Mouse (Mus musculus) heart, embryonic 11.5 days (tissue): ENCODE measurements around the gene Cited4. TPM values are rescaled to one million over a fixed set of nuclear protein-coding genes. Genes with fewer than 3 reads are reported as not detected.

Experiments
- ATAC-seq: fragments of 200-750 bp; cut with Nextera tagmentation; replicated peaks from 2 replicates; pipeline ENCODE4 v1.8.0; 2017; ENCODE audit warnings: moderate library complexity; ENCODE audit not compliant: insufficient number of reproducible peaks, low FRiP score, low TSS enrichment
- H3K27ac ChIP-seq: fragments of 300-500 bp; sonication (generic); 2 replicates; pipeline ENCODE4 v1.5.1; 2014; ENCODE audit warnings: mild to moderate bottlenecking, low read depth, low read length
- H3K27me3 ChIP-seq: fragments of 300-500 bp; sonication (generic); 2 replicates; pipeline ENCODE4 v1.6.1; 2014; ENCODE audit warnings: mild to moderate bottlenecking, low read length, mixed read lengths; ENCODE audit not compliant: control insufficient read depth, insufficient read depth
- H3K36me3 ChIP-seq: fragments of 300-500 bp; sonication (generic); 2 replicates; pipeline ENCODE4 v1.6.1; 2014; ENCODE audit warnings: mild to moderate bottlenecking, low read length, moderate library complexity, mixed read lengths; ENCODE audit not compliant: control insufficient read depth, insufficient read depth
- H3K4me1 ChIP-seq: fragments of 300-500 bp; sonication (generic); 2 replicates; pipeline ENCODE4 v1.6.1; 2014; ENCODE audit warnings: low read length; ENCODE audit not compliant: control insufficient read depth, insufficient read depth
- H3K4me2 ChIP-seq: fragments of 300-500 bp; sonication (generic); 2 replicates; pipeline ENCODE4 v1.6.1; 2014; ENCODE audit warnings: mild to moderate bottlenecking, moderate library complexity
- H3K4me3 ChIP-seq: fragments of 300-500 bp; sonication (generic); 2 replicates; pipeline ENCODE4 v1.5.1; 2014; ENCODE audit warnings: low read depth, low read length
- H3K9ac ChIP-seq: fragments of 300-500 bp; sonication (generic); 2 replicates; pipeline ENCODE4 v1.6.1; 2014; ENCODE audit warnings: mild to moderate bottlenecking, low read depth, low read length, moderate library complexity
- H3K9me3 ChIP-seq: fragments of 300-500 bp; sonication (generic); replicated peaks from 2 replicates; pipeline ENCODE4 v1.6.1; 2016; ENCODE audit warnings: low read length; ENCODE audit not compliant: control insufficient read depth
- WGBS: fragments of 180-500 bp; shearing (Covaris S2); extraction: QIAGEN DNeasy Blood & Tissue Kit; methylation state at CpG from one replicate; pipeline ENCODE4 v1.1.7; 2014; ENCODE audit not compliant: insufficient replicate concordance; 5-methylcytosine and 5-hydroxymethylcytosine counted together
- polyA plus RNA-seq: library from polyadenylated mRNA; unstranded; fragments of >200 nt; fragmentation: Nextera tagmentation; extraction: Ambion mirVana; gene quantifications from 2 replicates; pipeline ENCODE4 v1.2.1, GENCODE M21; 2014

Gene Cited4
- polyA plus RNA-seq, 1 experiment from 2014 or later, result 44.9 TPM

DNA sequence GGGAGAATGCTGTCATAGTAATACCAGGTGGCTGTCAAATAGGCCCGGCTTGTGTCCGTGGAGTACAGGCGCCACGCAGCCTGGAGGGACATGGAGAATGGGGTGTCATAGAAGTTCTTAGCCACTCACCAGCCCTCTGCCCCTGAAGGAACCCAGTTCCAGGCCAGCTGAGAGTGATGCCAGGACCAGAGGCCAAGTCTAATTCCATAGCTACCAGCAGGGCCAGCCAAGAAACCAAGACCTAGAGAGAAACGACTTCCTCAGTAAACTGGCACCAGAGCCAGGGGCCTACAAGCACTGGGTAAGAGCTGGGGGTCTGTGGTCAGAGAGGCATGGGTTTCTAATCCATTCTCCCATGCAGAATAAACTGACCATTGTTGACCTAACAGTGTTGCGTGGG, 46.6 kb downstream of the Cited4 start:
- no peak for ATAC-seq
- H3K27ac ChIP-seq, result no peak overlapping the region
- H3K36me3 ChIP-seq, result no peaks in the 10 kb centered on the region
- H3K4me2 ChIP-seq, result no peak overlapping the region
- whole genome bisulfite sequencing, result 94% methylated on average over 6 of the region's 6 CpGs
- H3K4me1 ChIP-seq, result peaks cover 10% of the 10 kb centered on the region; the same call in 1 of the 2 replicates
- no peak overlapping the region for H3K9ac ChIP-seq
- peaks cover 48% of the 10 kb centered on the region for H3K27me3 ChIP-seq
- no peak overlapping the region for H3K4me3 ChIP-seq
- H3K9me3 ChIP-seq, result no peaks in the 10 kb centered on the region

DNA sequence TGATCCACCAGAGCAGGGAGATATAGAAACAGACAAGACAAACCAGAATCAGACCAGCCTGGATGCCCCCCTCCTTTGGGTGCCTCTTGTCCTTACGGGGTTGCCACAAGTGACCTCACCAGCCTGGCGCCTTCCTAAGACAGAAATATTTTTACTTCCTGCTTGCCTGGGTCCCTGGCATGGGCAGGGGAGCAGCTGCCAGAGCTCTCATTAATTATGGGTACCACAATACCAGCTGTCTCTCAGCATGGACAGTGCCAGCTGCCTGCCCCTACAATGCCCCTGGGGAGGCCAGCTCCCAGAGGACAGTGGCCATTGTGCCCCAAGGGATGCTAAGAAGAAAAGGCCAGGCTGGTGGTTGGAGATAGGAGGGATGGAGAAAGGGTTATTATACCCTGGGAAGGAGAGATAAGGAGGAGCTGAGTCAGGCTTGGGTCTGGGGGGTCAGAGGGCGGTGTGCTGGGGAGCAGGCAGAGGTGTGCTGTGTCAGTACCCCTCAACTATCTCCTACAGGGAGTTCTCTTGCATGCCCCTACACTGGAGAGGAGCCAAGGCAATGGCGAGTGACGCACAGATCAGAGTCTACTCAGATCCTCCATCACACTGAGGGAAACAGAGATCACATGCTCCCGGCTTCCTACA, 47.6 kb downstream of the Cited4 start:
- H3K4me1 ChIP-seq, result peaks cover 10% of the 10 kb centered on the region; the same call in 1 of the 2 replicates
- 0 out of 2 replicates have a peak, but pooled peaks have one; percentile 41 for ATAC-seq
- no peaks in the 10 kb centered on the region for H3K36me3 ChIP-seq
- no peak overlapping the region for H3K9ac ChIP-seq
- peaks cover 47% of the 10 kb centered on the region for H3K27me3 ChIP-seq
- no peaks in the 10 kb centered on the region for H3K9me3 ChIP-seq
- H3K4me3 ChIP-seq, result no peak overlapping the region
- no peak overlapping the region for H3K27ac ChIP-seq
- 75% methylated on average over 6 of the region's 6 CpGs for WGBS
- no peak overlapping the region for H3K4me2 ChIP-seq

DNA sequence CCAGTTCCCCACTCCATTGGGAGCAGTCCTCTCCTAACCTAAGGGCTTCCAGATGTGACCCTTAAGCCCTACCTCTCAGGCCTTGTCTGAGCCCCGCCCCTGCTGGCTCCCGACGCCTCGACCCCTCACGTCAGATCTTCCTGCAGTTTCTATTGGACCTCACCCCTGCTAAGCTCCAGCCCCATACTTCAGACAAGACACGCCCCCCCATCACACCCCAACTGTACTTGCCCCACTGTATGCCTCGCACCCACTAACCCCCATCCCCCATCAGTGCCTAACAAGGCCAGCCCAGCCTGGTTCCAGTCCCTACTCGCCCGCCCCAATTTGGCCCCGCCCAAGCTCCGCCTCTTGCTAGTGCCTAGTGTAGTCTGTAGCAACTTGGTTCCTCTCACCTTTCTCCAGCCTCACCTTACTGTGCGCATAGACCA, 49.8 kb downstream of the Cited4 start:
- no peak overlapping the region for H3K27ac ChIP-seq
- no peaks in the 10 kb centered on the region for H3K36me3 ChIP-seq
- 0 out of 2 replicates have a peak overlapping the region, but pooled peaks have one; percentile 6 for H3K9ac ChIP-seq
- peak overlapping the region; percentile 44 for H3K4me3 ChIP-seq
- H3K9me3 ChIP-seq, result no peaks in the 10 kb centered on the region
- peaks cover 42% of the 10 kb centered on the region for H3K27me3 ChIP-seq
- peak; percentile 81 for ATAC-seq
- peaks cover 10% of the 10 kb centered on the region; the same call in 1 of the 2 replicates for H3K4me1 ChIP-seq
- 0% methylated on average over 12 of the region's 12 CpGs for WGBS
- H3K4me2 ChIP-seq, result peak overlapping the region; percentile 73

DNA sequence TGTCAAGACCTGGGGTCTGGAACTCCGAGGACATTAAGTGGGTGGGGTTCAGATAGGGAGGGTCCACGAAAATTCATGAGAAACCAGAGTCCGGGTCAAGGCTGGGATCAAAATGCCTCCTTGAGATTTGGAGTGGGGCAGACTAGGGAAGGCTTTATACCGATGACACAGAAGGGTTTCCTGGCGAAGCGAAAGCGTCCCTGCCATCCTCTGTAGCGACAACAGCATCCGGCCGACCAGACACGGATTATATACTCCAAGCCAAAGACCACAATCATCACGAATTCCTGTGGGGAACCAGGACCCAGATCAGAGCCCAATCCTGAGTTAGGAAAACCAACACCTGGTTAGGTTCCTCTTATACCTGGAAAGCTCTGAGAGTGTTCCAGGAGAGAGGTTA, 50.4 kb downstream of the Cited4 start:
- Histone ChIP-seq H3K4me3 (peak overlapping the region; percentile 44), H3K4me2 (peak overlapping the region; percentile 73), H3K27ac (no peak overlapping the region), H3K9ac (0 out of 2 replicates have a peak overlapping the region, but pooled peaks have one; percentile 23), H3K4me1 (peaks cover 10% of the 10 kb centered on the region; the same call in 1 of the 2 replicates), H3K36me3 (no peaks in the 10 kb centered on the region), H3K9me3 (no peaks in the 10 kb centered on the region), H3K27me3 (peaks cover 40% of the 10 kb centered on the region)
- ATAC-seq, result no peak
- 21% methylated on average over 12 of the region's 12 CpGs for WGBS

Other genes starting within 250 kb of the Cited4 start
- 0.24 TPM in 1 of 2 replicates, not detected in the other for gene Slfnl1, start 134.3 kb upstream of the Cited4 start, polyA plus RNA-seq
- gene Ctps, start 96.3 kb upstream of the Cited4 start, polyA plus RNA-seq, result 107 and 119 TPM in 2 replicates
- gene Gm8439, start 77.8 kb upstream of the Cited4 start, polyA plus RNA-seq, result 0.59 TPM in 1 of 2 replicates, not detected in the other
- 0.99 and 1.0 TPM in 2 replicates for gene Kcnq4, start 82.0 kb downstream of the Cited4 start, polyA plus RNA-seq
- 105 and 117 TPM in 2 replicates for gene Nfyc, start 165.0 kb downstream of the Cited4 start, polyA plus RNA-seq
- gene Rims3, start 188.2 kb downstream of the Cited4 start, polyA plus RNA-seq, result 1.2 and 1.6 TPM in 2 replicates